Mouse (Mus musculus) urinary bladder, postnatal 4 days (tissue): ENCODE measurements around the gene Arpc2.
A peak's percentile ranks its signal among the peaks of the same experiment; 100 is the strongest.

Experiments
- DNase-seq, 2 experiments: peaks; one replicate each; pipeline ENCODE4 v3.0.0; 2021 to 2022; ENCODE audit warnings: low spot score in 2 of 2

The Arpc2 gene

DNA sequence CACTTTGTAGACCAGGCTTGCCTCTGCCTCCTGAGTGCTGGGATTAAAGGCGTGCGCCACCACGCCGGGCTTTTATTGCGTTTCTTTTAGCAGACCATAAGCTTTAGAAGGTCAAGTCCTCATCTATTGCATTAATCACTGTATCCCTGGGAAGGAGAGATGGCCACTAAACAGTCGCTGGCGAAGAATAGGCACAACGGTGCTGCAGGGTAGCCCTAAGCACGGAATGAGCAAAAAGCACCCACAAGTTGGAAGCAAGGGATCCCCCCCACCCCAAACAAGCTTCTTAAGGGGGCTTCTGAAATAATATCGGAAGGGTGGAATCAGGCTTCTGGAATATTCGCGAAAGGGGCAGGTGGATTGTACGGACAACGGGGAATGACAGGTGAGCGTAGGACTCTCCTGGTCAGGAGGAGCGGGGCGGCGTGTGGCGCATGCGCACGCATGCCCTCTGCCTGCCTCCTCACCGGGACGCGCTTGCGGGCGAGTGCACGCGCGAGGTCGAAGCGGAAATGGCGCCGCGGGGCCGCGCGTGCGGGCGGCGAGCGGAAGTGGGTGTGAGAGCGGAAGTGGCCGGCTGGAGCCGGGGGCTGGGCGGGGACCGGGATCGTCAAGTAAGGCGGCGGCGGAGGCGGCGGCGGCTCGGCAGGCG, at the start of gene Arpc2:
Gene Arpc2, plus strand, starts transcription at position 147 of the 652 bp plus-strand sequence.
- DNase-seq: peak; percentile 96

DNA sequence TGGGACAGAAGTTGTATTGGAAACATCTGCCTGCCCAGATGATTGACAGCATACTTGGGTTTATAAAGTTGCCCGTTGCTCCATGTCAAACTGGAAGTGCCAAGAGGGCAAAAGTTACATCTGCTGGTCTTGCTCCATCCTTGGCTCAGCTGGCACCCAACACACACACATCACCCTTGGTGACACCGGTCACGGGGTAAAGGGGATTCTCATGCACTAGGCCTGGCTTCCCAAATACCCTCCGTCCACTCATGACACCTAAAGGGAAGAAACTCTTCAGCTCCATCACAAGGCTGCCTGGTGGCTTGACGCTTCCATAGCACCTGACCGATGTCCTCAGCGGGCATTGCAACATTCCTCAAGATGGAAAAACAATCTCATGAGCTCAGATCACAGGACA, 45.4 kb upstream of the Arpc2 start:
- DNase-seq: no peak

DNA sequence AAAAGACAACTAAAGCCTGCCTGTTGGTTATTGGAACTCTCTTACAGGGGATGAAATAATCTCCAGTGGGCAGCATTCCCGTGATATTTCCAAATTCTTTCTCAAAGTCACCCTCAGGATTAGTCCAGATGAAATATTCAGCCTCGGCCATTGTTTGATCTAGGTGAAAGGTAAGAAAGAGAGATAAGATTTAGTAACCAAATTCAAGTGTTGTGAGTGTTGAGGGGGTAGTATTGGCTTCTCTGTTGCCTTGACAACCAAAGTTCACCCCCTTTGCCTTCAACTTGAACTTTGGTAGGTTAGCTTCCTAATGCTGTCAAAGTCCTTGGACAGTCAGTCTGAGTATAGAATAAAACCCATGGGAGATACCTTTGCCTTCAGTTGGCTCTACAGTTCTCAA, 43.2 kb upstream of the Arpc2 start:
- no peak for DNase-seq

GRCm38 (mm10) chr1:74194445-74194844, 41.4 kb upstream of the Arpc2 start, which contains the start of gene Cxcr1:
TSS of gene Cxcr1 (minus strand) at chr1:74194631.
- peak in 1 of 2 experiments; percentile 52 for DNase-seq

- DNase-seq: no peak
Measured at GRCm38 (mm10) chr1:74195961-74196360, 39.9 kb upstream of the Arpc2 start.

DNA sequence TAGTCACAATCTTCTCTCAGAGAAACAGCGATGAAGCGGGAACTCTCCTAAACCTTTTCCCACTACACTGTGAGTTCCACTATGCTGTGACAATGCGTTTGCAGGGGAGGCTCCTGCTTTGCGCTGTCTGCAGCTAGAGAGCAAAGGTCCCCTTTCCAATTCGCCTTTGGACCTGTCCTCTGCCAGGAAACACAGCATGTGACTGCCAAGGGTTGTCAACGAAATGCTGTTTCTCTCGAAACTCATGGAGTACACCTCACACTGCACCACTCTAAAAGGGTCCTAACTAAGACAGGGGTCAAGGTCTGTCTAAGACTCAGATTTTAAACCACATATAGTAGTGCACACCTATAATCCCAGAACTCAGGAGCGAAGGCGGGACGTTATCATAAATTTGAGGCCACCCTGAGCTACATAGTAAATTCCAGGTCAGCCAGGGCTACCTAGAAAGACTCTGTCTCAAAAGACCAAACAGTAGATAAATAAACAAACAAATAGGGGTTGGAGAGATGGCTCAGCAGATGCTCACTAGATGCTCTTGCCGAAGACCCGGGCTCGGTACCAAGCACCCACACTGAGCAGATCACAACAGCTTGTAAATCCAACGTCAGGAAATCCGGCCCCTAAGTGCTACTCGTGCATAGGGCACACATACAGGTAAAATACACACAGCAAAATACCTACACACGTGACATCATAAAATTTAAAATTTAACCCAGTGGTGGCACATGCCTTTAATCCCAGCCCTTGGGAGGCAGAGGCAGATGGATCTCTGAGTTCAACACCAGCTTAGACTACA, 39.1 kb upstream of the Arpc2 start:
- DNase-seq: no peak

GRCm38 (mm10) chr1:74197726-74198470, 38.0 kb upstream of the Arpc2 start:
- no peak for DNase-seq

GRCm38 (mm10) chr1:74199046-74199445, 36.8 kb upstream of the Arpc2 start:
- DNase-seq: no peak

DNA sequence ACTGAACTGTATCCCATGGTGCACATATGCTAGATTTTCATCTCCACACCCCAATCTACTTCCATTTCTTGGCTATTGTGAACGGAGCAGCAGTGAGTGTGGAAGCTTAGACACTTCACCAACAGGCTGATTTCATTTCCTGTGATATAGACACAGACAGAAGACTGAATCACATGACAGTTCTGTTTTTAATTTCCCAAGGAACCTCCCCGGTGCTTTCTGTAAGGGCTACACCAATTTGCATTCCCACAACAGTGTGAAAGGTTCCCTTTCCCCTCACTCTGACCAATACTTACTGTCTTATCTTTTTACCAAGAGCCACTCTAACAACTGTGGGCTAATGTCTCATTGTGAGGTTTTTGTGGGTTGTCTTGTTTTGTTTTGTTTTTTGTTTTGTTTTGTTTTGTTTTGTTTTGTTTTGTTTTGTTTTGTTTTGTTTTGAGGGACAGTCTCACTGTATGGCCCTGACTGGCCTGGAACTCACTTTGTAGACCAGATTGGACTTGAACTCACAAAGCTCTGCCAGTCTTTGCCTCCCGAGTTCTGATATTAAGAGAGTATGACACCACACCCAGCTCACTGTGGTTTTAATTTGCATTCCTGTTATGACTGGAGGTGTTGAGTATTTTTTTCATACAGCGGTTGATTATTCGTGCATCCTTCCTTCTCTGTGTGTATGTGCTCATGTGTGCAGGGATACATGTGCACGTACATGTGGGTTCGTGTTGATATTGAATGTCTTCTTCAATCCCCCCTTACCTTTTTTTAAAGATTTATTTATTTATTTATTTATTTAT, 34.6 kb upstream of the Arpc2 start:
- DNase-seq: no peak

- no peak for DNase-seq
Measured at GRCm38 (mm10) chr1:74203457-74203856, 32.4 kb upstream of the Arpc2 start.

DNA sequence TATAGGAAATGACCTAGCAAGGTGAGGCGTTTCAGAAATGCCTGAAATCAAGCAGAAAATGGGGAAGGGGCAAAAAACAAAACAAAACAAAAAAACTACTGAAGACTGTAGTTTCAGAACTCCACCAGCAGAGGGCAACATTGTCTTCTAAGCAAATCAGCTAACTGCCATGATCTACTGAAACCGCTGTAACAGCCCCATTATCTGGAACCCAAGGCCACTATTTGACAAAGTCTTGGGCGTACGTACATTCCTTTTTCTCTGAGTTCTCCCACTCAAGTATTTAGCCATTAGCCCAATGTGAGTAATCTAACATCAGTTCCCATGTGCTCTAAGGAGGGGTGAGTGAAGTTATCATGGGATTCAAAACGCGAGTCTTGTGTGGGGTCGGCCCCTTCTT, 30.0 kb upstream of the Arpc2 start:
- DNase-seq: no peak

- no peak for DNase-seq
Measured at GRCm38 (mm10) chr1:74206642-74207041, 29.2 kb upstream of the Arpc2 start.

DNA sequence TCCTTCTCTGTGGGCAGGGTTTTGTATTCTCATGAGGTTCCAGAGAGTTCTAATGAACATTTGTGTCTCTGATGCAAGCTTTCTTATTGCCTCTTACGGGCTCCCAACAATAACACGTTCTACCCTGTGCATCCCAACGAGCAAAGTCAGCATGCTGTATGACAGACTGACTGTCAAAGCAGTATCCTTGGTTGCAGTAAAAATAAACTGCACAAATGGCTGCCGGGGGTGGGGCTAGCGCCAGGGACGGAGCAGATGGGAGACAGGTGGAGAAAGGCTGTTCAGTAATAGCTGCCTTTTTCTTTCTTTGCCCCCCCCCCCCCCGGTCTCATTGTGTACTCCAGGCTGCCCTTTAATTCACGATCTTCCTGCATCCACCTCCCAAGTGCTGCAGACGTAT, 28.0 kb upstream of the Arpc2 start:
- DNase-seq: no peak

DNA sequence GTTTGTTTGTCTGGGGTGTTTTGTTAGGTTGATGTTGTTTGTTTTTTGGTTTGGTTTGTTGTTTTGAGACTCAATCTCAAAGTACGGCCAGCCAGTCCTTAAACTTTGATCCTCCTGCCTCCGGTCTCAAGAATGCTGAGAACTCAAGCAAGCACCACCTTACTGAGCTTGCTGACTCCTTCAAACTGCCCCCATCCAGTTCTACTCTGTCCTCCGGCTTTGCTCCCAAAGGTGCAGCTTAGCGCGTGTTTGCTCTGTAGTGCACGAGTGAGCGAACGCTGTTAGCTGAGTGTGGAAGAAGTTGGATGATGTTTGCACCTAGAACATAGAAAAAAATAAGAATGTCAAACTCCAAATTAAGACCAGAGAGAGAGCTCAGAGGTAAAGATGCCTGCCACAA, 26.9 kb upstream of the Arpc2 start:
- no peak for DNase-seq

DNA sequence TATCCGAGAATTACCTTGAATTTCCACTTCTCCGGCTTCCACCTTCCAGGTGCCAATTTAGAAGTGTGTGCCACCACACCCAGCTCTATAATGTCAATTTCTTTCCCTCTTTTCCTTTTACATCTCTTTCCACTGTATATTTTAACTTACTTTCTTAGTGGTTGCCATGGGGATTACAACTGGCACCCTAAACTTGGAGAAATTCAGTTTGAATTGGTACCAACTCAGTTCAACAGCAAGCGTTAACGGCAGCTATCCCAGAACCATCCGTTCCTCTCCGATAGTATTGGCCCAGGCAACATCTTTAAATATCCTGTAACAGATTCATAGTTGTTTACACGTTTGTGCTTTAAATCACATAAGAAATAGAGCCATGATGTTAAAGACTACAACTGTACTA, 16.0 kb upstream of the Arpc2 start:
- DNase-seq: no peak

- DNase-seq: no peak
Measured at GRCm38 (mm10) chr1:74227317-74227716, 8.6 kb upstream of the Arpc2 start.

- DNase-seq: no peak
Measured at GRCm38 (mm10) chr1:74229942-74230341, 5.9 kb upstream of the Arpc2 start.

DNA sequence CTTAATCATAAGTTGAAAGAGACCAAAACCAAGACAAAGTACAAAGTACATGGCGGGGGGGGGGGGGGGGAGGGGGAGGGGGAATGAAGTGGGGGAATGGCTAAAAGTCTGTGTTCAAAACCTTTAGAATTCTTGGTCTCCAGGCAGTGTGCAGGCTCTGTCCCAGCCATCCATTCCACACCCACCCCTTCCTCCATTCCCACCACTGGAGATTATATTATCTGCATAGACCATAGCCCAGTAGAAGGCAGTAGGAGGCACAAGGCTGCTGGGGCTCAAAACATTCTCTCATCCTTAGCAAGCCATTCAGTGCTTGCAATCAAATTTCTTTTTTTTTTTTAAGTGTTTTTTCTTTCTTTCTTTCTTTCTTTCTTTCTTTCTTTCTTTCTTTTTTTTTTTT, 4.9 kb upstream of the Arpc2 start:
- no peak for DNase-seq

DNA sequence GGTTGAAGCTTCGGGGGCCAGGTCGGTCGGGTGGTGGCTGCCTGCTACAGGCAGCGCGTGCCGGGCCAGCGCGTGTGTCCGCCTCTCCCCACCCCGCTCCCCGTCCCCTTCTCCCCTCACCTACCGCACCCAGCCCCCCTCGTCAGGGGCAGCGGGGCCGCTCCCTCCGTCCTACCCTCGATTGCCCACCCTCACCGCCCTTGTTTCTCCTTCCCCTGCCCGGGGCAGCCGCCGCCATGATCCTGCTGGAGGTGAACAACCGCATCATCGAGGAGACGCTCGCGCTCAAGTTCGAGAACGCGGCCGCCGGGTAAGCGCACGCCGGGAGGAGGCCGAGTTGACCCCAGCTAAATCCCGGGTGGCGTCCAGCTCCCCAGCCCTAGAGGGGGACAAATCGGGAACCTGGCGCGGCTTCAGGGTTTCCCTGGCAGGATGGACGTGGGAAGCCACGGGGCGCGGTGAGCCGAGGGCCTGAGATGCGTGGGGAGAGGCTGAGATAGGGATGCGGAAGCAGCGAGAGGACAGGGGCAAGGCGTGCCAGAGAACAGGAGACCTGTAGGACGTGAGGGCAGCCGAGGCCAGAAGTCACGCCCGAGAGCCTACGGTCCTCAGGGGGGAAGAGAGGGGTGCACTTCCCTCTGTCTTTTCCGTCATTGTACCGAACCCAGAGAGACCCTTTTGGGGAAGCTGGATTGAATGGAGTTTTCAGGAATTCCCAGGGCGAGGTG, 870 bp downstream of the Arpc2 start:
- DNase-seq: peak; percentile 43 to 64

DNA sequence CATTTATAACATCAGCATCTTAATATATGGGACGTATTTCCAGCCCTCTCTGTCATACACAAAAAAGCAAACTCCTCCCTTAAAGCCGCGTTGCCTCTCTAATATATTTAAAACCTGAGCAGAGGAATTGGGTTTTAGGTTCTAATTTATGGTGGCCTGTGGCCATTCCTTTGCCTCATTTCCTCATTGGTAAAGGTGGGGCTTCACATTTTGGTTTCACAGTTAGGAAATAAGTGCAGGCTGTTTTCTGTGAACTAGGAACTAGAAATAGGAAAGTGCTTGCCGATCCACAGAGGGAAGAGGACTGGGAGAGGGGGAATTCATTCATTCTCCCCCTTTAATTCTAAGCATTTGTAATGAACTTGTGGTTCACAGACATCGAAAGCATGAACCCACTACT, 1.8 kb downstream of the Arpc2 start:
- no peak for DNase-seq

DNA sequence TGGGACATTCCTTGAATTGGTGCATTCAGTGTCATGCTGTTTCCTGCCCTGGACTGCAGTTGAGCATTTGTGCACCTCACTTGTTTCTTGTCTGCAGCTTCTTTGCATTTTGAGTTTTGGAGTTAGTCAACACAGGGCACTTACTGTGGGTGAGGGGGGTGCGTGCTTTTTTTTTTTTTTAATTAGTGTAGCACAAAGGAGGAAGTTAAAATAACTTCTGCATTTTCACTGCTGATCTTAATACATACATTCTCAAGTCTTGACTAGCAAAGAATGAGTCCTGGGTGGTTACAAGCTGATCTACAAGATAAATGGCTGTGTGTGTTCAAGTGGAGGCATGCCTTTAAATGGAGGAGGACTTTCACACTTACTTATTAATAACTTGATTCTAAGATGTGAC, 2.3 kb downstream of the Arpc2 start:
- no peak for DNase-seq
